Mouse (Mus musculus) megakaryocyte, embryonic 14.5 days (primary cell): ENCODE results near the gene Lrp4. TPM values are rescaled to one million over a fixed set of nuclear protein-coding genes. Genes with fewer than 3 reads are reported as not detected.
A peak's percentile ranks its signal among the peaks of the same experiment; 100 is the strongest.

ENCODE experiments used
- H3K27me3 ChIP-seq: replicated peaks from 2 replicates; pipeline ENCODE3; 2012; ENCODE audit warnings: inconsistent platforms
- H3K36me3 ChIP-seq: replicated peaks from 2 replicates; pipeline ENCODE3; 2012; ENCODE audit warnings: low read length, inconsistent platforms, mixed read lengths
- H3K4me1 ChIP-seq: 2 replicates; pipeline ENCODE4 v1.6.1; 2012; ENCODE audit warnings: inconsistent platforms
- H3K4me3 ChIP-seq: replicated peaks from 2 replicates; pipeline ENCODE3; 2012; ENCODE audit warnings: moderate library complexity, mild to moderate bottlenecking, inconsistent platforms
- H3K9me3 ChIP-seq: 2 replicates; pipeline ENCODE4 v1.6.1; 2012; ENCODE audit warnings: inconsistent platforms
- FLI1 ChIP-seq: IDR thresholded peaks from 2 replicates; pipeline ENCODE4 v1.6.1; 2012; ENCODE audit warnings: low read length, inconsistent platforms, mixed read lengths
- GATA1 ChIP-seq: IDR thresholded peaks from 3 replicates; pipeline ENCODE4 v1.6.1; 2012; ENCODE audit warnings: mixed read lengths, low read length, inconsistent platforms, borderline replicate concordance
- polyA plus RNA-seq: library from polyadenylated mRNA; stranded (reverse); fragments of >175 nt; gene quantifications from 2 replicates; pipeline ENCODE4 v1.2.3, GENCODE M21; 2012; ENCODE audit warnings: low replicate concordance; ENCODE audit not compliant: insufficient read depth

The Lrp4 gene
- polyA plus RNA-seq, 1 experiment = 0.16 TPM

DNA sequence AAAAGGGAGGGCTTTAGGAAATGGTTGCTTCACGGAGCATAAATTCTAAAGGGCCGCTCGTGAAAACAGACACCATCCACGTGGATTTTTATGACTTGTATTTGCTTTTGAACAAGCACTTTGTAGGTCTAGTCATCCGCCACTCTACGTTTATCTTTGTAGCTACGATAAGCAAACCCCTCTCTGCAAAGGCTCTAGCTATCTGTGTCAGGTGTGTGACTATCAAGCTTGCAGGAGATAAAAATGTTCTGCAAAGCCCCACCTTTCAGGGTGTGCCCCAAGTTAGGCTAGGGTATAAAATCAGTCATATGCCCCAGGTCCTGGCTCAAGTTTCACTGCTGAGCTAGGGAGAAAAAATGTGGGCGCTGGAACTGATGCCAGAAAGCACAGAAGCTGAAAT is 4.7 kb upstream of the Lrp4 start:
- H3K4me1 ChIP-seq = peaks cover 15% of the 10 kb centered on the region
- H3K36me3 ChIP-seq = no peaks in the 10 kb centered on the region
- H3K27me3 ChIP-seq = peaks cover 68% of the 10 kb centered on the region
- no peak overlapping the region for H3K4me3 ChIP-seq
- H3K9me3 ChIP-seq = no peaks in the 10 kb centered on the region; the same call in 1 of the 2 replicates
- TF ChIP-seq FLI1 = no peak
- no peak for TF ChIP-seq GATA1

DNA sequence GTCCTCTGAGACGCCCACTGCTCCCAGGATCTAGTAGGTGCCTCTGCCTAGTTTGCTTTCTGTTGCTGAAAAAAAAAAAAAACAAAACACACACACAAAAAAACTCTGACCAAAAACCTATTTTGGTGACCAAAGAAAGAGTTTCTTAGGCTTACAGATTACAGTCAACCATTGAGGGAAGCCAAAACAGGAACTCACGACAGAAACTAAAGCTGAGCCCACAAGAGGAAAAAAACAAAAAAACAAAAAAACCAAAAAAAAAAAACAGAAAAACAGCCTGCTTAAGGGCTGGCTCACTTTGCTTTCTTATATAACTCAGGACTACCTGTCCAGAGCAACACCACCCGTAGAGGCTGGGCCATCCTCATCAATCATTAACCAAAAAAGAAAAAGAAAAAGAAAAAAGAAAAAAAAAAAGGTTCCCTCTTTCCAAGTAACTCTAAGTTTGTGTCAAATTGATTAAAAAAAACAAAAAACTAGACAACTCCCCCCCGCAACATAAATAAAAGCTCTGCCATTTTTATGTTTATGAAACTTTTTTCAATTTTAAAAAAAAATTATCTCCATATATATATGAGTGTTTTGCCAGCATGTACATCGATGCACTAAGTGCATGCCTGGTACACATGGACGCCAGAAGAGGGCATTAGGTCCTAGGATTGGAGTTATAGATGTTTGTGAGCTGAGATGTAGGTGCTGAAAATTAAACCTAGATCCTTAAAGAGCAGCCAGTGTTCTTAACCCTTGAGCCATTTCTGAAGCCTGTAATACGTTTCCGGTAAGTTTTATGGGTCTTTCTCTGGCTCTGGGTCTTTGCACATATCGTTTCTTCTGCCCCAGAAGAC is 3.9 kb upstream of the Lrp4 start:
- Histone ChIP-seq H3K27me3 (peaks cover 70% of the 10 kb centered on the region), H3K4me1 (peaks cover 23% of the 10 kb centered on the region), H3K9me3 (no peaks in the 10 kb centered on the region), H3K36me3 (no peaks in the 10 kb centered on the region), H3K4me3 (no peak overlapping the region)
- no peak for TF ChIP-seq FLI1
- no peak for TF ChIP-seq GATA1

- H3K9me3 ChIP-seq = no peaks in the 10 kb centered on the region; the same call in 1 of the 2 replicates
- H3K4me3 ChIP-seq = no peak overlapping the region
- no peak for TF ChIP-seq GATA1
- peaks cover 74% of the 10 kb centered on the region for H3K27me3 ChIP-seq
- no peaks in the 10 kb centered on the region for H3K36me3 ChIP-seq
- peaks cover 33% of the 10 kb centered on the region for H3K4me1 ChIP-seq
Observed at GRCm38 (mm10) chr2:91454434-91454833, 2.9 kb upstream of the Lrp4 start.

- Histone ChIP-seq H3K4me3 (no peak overlapping the region), H3K9me3 (peaks cover 12% of the 10 kb centered on the region), H3K27me3 (peaks cover 84% of the 10 kb centered on the region), H3K4me1 (peaks cover 34% of the 10 kb centered on the region), H3K36me3 (no peaks in the 10 kb centered on the region)
- TF ChIP-seq FLI1 = no peak
- TF ChIP-seq GATA1 = no peak
Observed at GRCm38 (mm10) chr2:91455826-91456225, 1.5 kb upstream of the Lrp4 start.

GRCm38 (mm10) chr2:91456491-91457100 is 715 bp upstream of the Lrp4 start:
- H3K36me3 ChIP-seq = no peaks in the 10 kb centered on the region
- H3K9me3 ChIP-seq = peaks cover 14% of the 10 kb centered on the region
- H3K4me1 ChIP-seq = peaks cover 34% of the 10 kb centered on the region
- no peak overlapping the region for H3K4me3 ChIP-seq
- peaks cover 91% of the 10 kb centered on the region for H3K27me3 ChIP-seq
- no peak for TF ChIP-seq FLI1
- TF ChIP-seq GATA1 = no peak

DNA sequence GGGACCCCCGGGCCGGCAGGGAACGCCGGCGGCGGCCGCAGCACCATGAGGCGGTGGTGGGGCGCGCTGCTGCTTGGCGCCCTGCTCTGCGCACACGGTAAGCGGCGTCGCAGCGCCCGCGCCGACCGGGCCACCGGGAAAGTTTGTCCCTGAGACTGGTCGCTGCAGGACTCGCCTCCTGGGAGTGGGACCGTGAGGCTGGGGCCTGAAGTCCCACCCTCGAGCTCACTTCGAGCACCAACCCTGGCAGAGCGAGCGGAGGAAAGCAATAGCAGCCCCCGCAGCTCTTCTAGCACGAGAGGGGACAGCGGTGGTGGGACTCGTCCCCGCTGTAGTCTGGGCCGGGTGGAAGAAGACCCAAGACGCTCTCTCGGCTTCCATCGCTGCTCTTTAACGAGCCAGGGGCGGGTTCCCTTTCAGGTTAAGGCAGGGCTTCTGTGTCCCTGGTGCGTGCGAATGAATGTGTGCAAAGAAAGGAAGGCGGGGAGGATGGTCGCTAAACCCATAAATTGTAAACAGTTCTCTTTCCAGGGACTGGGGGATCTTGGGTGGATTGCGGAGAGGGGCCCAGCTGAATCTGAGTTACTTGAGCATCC is 443 bp downstream of the Lrp4 start:
- H3K36me3 ChIP-seq = no peaks in the 10 kb centered on the region
- no peak for TF ChIP-seq FLI1
- TF ChIP-seq GATA1 = no peak
- peaks cover 93% of the 10 kb centered on the region for H3K27me3 ChIP-seq
- H3K9me3 ChIP-seq = peaks cover 14% of the 10 kb centered on the region
- peak overlapping the region; percentile 90 for H3K4me3 ChIP-seq
- peaks cover 40% of the 10 kb centered on the region for H3K4me1 ChIP-seq

DNA sequence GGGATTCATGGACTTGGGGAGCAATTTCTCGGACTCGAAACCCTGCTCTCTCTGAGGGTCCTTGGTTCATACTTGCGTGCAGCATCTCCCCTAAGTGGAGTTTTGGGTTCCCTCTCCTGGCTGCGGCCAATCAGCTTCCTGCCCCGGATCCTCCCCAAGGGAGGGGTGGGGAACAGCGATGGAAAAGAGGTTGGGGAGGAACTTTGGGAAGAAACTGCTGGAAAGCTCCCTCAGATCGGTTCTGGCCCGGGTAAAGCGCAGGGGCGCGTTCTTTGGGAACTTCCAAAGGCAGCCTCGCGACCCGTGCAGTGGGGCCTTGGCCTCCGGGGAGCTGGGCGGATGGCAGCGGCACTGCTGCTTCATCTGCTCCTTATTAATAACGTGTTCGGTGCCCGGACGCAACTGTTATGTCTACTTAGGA is 951 bp downstream of the Lrp4 start:
- Histone ChIP-seq H3K4me3 (peak overlapping the region; percentile 90), H3K9me3 (peaks cover 14% of the 10 kb centered on the region), H3K27me3 (peaks cover 93% of the 10 kb centered on the region), H3K4me1 (peaks cover 45% of the 10 kb centered on the region), H3K36me3 (no peaks in the 10 kb centered on the region)
- no peak for TF ChIP-seq GATA1
- TF ChIP-seq FLI1 = no peak

DNA sequence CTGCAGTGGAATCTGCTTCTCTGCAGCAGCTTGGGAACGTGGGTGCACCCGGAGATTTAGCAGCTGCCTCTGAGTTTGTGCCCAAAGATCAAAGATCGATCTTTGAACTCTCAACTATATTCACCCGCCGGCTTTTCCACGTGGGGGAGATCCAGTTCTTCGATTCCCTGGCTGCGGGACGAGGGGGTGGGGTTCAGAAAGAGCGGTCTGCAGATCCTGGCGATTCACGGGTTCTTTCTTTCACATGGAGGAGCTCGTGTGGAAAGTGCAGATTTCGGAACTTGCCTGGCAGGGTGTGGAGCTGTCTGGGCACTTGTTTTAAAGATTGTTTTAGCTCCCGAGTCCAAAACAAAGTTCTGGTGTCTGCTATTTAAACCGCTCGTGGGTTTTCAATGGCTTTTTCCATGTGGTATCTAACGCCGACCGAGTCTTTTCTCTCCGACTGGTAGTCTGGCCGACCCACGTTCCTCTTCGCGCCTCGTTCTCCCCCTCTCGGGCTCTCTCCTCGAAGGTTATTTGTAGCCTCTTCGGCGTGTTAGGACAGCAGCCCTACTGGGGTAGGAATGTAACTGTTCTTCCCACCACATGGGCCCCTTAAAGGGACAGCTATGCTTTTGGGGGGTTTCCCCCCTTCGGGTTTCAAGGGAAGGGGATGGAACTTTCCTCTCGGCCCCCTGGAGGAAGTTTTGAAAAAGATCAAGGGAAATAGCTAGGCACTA is 1.5 kb downstream of the Lrp4 start:
- Histone ChIP-seq H3K27me3 (peaks cover 95% of the 10 kb centered on the region), H3K4me3 (peak overlapping the region; percentile 90), H3K9me3 (peaks cover 14% of the 10 kb centered on the region), H3K36me3 (no peaks in the 10 kb centered on the region), H3K4me1 (peaks cover 49% of the 10 kb centered on the region)
- TF ChIP-seq GATA1 = no peak
- no peak for TF ChIP-seq FLI1

DNA sequence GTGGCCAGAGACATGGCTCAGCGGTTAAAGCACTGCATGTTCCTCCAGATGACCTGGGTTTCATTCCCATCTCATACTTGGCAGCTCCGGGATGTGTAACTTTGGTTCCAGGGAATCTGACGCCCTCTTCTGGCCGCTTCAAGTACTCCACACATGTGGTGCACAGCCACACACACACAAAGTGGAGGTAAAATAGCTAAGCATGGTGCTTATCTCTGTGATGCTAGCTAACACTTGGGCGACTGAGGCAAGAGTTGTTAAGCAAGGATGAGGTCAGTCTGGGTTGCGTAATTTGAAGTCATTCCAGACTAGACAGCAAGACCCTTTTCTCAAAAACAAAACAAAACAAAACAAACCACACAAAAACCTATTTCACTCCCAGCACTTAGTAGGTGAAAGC is 2.8 kb downstream of the Lrp4 start:
- Histone ChIP-seq H3K4me3 (no peak overlapping the region), H3K9me3 (peaks cover 14% of the 10 kb centered on the region), H3K27me3 (peaks cover 89% of the 10 kb centered on the region), H3K4me1 (peaks cover 49% of the 10 kb centered on the region), H3K36me3 (no peaks in the 10 kb centered on the region)
- TF ChIP-seq FLI1 = no peak
- TF ChIP-seq GATA1 = no peak
